Mouse (Mus musculus) activated CD4-positive, CD25-positive, alpha-beta regulatory T cell, adult 4 months (primary cell): ENCODE measurements around the gene Mrpl36. TPM values are rescaled to one million over a fixed set of nuclear protein-coding genes. Genes with fewer than 3 reads are reported as not detected.
A peak's percentile ranks its signal among the peaks of the same experiment; 100 is the strongest.

Experiments used
- ATAC-seq: one replicate; pipeline ENCODE4 v1.8.0; 2017
- polyA plus RNA-seq, 2 experiments: library from polyadenylated mRNA; unstranded; fragments of 100-300 nt; shearing (Covaris generic); gene quantifications; one replicate each; pipeline ENCODE4 v1.2.1; 2017

Gene Mrpl36
- polyA plus RNA-seq, 2 experiments from 2014 or later = 138 to 148 TPM

DNA sequence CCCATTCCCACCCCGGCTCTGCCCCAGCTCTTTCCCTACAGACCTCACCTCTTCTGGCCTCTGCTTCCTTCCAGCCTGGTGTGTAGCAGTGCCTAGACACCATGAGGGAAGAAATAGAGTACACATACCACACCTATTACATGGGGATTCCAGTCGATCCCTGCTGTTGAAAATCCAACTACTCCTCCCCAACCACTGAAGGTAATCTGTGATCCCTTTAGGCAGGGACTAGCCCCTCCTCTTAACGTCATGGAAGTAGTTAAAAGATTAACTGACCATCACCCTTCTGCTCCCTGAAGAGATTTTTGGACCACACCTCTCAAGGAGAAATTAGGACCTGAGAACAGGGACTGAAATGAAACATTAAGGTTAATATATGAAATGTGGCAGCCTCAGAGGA is 18.9 kb downstream of the Mrpl36 start:
- no peak for ATAC-seq

DNA sequence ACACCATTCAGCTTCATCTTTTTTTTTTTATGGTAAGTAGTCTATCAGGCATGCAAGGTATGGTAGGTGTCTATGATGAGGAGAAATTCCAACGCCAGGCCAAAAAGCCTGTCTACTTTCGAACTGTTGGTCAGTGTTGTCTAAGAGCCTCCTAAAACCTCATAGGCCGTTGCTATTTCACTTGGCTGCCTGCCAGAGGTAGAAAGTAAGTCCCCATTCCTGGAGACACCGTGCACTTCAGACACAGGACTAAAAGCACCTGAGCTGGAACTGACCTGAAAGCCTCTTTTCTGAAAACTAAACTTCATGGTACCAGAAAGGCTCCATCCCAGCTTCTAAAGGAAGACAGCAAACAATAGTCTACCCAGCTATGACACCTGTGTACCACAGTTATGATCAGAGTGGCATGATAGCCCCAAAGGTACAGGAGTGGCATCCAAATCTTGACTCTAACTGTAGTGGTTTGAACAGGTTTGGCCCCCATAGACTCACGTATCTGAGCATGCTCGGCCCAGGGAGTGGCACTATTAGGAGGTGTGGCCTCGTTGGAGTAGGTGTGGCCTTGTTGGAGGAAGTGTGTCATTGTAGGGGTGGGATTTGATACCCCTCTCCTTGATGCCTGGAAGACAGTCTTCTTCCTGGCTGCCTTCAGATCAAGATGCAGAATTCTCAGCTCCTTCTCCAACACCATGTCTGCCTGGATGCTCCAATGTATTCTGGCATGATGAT is 19.8 kb downstream of the Mrpl36 start:
- ATAC-seq = no peak

DNA sequence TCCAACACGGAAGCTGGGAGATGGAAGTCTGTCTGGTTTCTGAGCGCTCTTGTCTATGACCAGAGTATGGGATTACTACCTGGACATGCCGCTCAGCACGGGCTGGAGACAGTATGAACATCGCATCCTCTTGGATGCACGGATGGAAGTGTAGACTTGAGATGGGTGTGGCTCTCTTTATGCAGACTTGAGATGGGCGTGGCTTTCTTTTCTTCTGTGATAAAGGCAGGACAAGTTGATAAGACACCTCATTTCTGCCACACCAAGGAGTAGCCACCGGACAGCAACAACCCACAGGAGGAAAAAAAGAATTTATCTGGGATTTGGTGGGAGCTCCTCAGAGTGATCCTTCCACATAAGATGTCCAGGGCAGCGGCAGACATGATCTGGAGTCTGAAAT is 22.4 kb downstream of the Mrpl36 start:
- ATAC-seq = no peak

DNA sequence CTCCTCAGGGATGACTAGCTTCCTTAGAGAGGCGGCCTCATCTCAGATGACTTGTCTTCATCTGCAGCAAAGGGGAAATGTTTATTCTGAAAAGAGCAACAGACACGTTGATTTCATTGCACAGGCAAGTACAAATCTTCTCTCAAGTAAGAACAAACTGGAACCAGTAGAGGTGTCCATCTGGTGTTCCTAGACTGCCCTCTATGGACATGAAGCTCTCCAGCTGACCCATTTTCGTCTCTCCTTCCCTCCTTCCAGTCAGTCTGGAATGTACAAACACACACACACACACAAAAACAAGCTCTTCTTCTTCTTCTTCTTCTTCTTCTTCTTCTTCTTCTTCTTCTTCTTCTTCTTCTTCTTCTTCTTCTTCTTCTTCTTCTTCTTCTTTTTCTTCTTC is 23.6 kb downstream of the Mrpl36 start:
- no peak for ATAC-seq

DNA sequence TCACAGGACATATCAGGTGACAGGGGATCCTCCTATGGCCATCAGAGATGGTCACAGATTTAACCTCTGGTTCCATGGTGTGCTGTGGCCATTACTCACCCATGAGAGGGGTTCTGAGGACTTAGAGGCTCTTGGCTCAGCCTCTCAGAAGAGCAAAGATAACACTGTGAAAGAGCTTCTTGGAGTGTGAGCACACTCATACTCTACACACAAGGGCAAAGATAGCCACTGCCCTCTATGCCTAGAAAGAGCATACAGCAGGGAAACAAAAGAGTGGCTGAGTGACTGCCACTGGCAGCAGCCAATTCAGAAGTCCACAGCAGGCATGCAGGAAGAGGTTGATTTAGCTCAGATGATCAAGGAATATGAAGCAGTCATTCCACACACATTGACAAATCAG is 24.2 kb downstream of the Mrpl36 start:
- ATAC-seq = no peak

DNA sequence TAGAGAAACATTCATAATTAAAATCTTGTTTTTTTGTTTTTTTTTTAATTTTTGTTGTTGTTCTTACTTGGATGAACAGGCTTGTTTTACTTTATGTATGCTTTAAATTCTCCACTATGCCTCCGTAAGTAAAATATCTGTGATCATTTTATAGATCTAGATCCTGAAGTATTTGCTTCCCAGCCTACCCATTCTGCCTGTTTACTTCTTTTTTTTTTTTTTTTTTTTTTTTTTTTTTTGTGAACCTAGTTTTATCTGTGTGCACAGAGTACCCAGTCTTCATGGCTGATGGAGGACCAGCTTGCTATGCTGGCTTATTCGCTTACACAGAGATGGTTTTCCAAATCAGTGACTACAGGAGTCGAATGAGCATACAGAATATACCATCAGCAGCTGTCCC is 28.8 kb downstream of the Mrpl36 start:
- no peak for ATAC-seq

DNA sequence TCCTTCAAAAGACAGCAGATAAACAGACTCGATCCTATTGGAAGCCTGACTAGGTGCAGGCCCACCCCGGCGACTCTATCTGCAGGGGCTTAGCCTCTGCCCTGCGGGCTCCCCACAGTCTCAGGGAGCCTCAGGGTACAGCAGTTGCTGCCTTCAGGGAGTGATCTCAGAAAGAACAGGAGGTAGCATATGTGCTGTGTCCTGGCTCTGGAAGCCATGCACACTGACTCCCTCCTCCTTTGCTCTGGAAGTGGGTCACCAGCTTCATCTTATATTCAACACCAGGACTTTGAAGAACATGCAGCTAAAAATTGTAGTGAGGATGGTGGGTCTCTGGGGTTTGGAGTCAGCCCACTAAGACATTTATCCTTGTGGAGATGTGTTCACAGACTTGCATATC is 45.1 kb downstream of the Mrpl36 start:
- ATAC-seq = no peak

DNA sequence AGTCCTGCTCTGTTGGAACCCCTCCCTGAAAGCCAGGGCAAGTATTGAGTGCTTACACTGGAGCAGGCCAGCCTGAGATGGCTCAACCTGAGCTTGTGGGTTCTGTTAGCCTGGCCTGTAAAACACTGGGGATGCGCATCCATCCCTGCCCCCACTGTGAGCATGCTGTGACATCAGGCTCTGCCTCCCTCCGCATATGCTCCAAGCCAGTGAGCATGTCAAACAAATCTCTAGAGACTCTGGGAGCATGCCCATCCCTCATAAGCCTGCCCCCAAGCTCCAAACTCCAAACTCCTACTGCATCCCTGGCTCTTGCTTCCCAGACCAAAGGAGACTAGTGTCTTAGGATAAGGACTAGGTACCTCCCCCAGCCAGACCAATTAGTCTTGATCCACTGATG is 46.3 kb downstream of the Mrpl36 start:
- no peak for ATAC-seq

DNA sequence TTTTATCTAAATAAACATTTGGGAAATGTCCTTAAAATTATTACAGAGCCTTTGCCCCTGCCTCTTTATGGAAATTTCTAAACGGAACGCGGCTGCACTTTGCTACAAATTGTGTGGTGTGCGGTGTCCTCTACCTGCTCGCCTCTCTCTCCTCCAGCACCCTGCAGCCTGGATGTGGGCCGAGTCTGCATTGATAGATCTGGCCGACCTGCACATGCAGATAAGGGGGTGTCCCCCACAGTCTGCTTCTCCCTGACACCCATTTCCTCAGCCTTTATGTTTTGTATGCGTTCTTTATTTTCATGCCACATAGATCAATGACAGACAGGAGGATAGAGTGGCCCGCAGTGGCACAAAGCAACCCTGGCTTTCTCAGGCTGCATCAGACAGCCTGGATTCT is 49.3 kb downstream of the Mrpl36 start:
- peak; percentile 75 for ATAC-seq

Other genes starting within 250 kb of the Mrpl36 start
- gene Irx4, start 68.0 kb upstream of the Mrpl36 start, polyA plus RNA-seq = not detected
- 100 to 1,000 TPM; 157 to 168 TPM for gene Ndufs6, start within 50 bp of the Mrpl36 start, polyA plus RNA-seq
- 10 to 100 TPM; 22.3 to 28.0 TPM for gene Lpcat1, start 138.7 kb downstream of the Mrpl36 start, polyA plus RNA-seq
- gene Slc6a3, start 208.2 kb downstream of the Mrpl36 start, polyA plus RNA-seq = not detected